Mouse (Mus musculus) intestine, embryonic 15.5 days (tissue): ENCODE data around the gene Cfap221. TPM values are rescaled to one million over a fixed set of nuclear protein-coding genes. Genes with fewer than 3 reads are reported as not detected.

Experiments
- ATAC-seq: fragments of 200-750 bp; cut with Nextera tagmentation; 2 replicates; pipeline ENCODE4 v1.8.0; 2017; ENCODE audit warnings: moderate TSS enrichment, moderate library complexity
- H3K27ac ChIP-seq: fragments of 300-500 bp; sonication (generic); 2 replicates; pipeline ENCODE4 v1.5.1; 2015; ENCODE audit warnings: mild to moderate bottlenecking, inconsistent platforms
- H3K27me3 ChIP-seq: fragments of 300-500 bp; sonication (generic); replicated peaks from 2 replicates; pipeline ENCODE4 v1.6.1; 2015; ENCODE audit warnings: inconsistent platforms
- H3K36me3 ChIP-seq: fragments of 300-500 bp; sonication (generic); 2 replicates; pipeline ENCODE4 v1.6.1; 2015; ENCODE audit warnings: inconsistent platforms
- H3K4me1 ChIP-seq: fragments of 300-500 bp; sonication (generic); replicated peaks from 2 replicates; pipeline ENCODE4 v1.6.1; 2015; ENCODE audit warnings: inconsistent platforms
- H3K4me2 ChIP-seq: fragments of 300-500 bp; sonication (generic); replicated peaks from 2 replicates; pipeline ENCODE4 v1.6.1; 2015; ENCODE audit warnings: mild to moderate bottlenecking, inconsistent platforms
- H3K4me3 ChIP-seq: fragments of 300-500 bp; sonication (generic); replicated peaks from 2 replicates; pipeline ENCODE4 v1.5.1; 2015; ENCODE audit warnings: inconsistent platforms
- H3K9ac ChIP-seq: fragments of 300-500 bp; sonication (generic); 2 replicates; pipeline ENCODE4 v1.6.1; 2015; ENCODE audit warnings: inconsistent platforms
- H3K9me3 ChIP-seq: fragments of 300-500 bp; sonication (generic); 2 replicates; pipeline ENCODE4 v1.6.1; 2016; ENCODE audit warnings: inconsistent platforms
- WGBS: fragments of 180-500 bp; shearing (Covaris S2); methylation state at CpG from one replicate; pipeline ENCODE4 v1.1.7; 2015; 5-methylcytosine and 5-hydroxymethylcytosine counted together
- polyA plus RNA-seq: library from polyadenylated mRNA; unstranded; fragments of >200 nt; fragmentation: Nextera tagmentation; extraction: Ambion mirVana; gene quantifications from 2 replicates; pipeline ENCODE4 v1.2.1, GENCODE M21; 2015

The Cfap221 gene
- polyA plus RNA-seq, 1 experiment from 2014 or later = not detected

- Histone ChIP-seq H3K4me3 (no peak overlapping the region), H3K9me3 (no peaks in the 10 kb centered on the region), H3K4me2 (no peak overlapping the region), H3K9ac (no peak overlapping the region), H3K4me1 (no peaks in the 10 kb centered on the region), H3K27me3 (no peaks in the 10 kb centered on the region), H3K27ac (no peak overlapping the region), H3K36me3 (no peaks in the 10 kb centered on the region)
- no peak for ATAC-seq
- 64% methylated on average over 4 of the region's 4 CpGs for WGBS
These were observed 105.2 kb downstream of the Cfap221 start for GRCm38 (mm10) chr1:119891865-119892264.

GRCm38 (mm10) chr1:119891149-119891548 lies 105.9 kb downstream of the Cfap221 start:
- Histone ChIP-seq H3K4me2 (no peak overlapping the region), H3K9me3 (no peaks in the 10 kb centered on the region), H3K4me3 (no peak overlapping the region), H3K36me3 (no peaks in the 10 kb centered on the region), H3K9ac (no peak overlapping the region), H3K27ac (no peak overlapping the region), H3K4me1 (no peaks in the 10 kb centered on the region), H3K27me3 (no peaks in the 10 kb centered on the region)
- no peak for ATAC-seq
- 82% methylated on average over 9 of the region's 9 CpGs for WGBS

DNA sequence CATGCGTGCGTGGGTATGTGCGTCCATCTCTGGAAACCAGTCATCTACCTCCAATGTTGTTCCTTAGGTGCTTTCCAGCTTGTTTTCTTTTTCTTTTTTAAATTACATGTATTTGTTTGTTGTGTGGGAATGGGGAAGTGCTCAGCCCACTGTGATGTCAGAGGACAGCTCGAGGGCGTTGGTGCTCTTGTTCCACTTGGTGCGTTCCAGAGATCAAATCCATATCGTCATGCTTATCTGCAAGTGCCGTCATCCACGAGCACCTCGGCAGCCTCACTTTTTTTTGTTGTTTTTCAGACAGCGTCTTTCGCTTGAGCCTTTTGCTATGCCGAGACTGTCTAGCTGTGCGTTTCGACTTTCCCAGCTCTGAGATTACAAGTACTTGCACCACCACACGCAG lies 107.7 kb downstream of the Cfap221 start:
- no peak overlapping the region for H3K27ac ChIP-seq
- no peaks in the 10 kb centered on the region for H3K27me3 ChIP-seq
- 81% methylated on average over 16 of the region's 16 CpGs for WGBS
- no peak for ATAC-seq
- no peaks in the 10 kb centered on the region for H3K9me3 ChIP-seq
- no peaks in the 10 kb centered on the region for H3K4me1 ChIP-seq
- no peaks in the 10 kb centered on the region for H3K36me3 ChIP-seq
- H3K9ac ChIP-seq = no peak overlapping the region
- no peak overlapping the region for H3K4me3 ChIP-seq
- no peak overlapping the region for H3K4me2 ChIP-seq

GRCm38 (mm10) chr1:119886320-119886719 lies 110.7 kb downstream of the Cfap221 start:
- H3K27ac ChIP-seq = no peak overlapping the region
- no peak overlapping the region for H3K4me3 ChIP-seq
- H3K27me3 ChIP-seq = no peaks in the 10 kb centered on the region
- H3K9me3 ChIP-seq = no peaks in the 10 kb centered on the region
- no peaks in the 10 kb centered on the region for H3K36me3 ChIP-seq
- WGBS = 44% methylated on average over 7 of the region's 7 CpGs
- no peak overlapping the region for H3K4me2 ChIP-seq
- H3K4me1 ChIP-seq = no peaks in the 10 kb centered on the region
- ATAC-seq = no peak
- H3K9ac ChIP-seq = no peak overlapping the region

- Histone ChIP-seq H3K9me3 (no peaks in the 10 kb centered on the region), H3K4me2 (no peak overlapping the region), H3K27me3 (no peaks in the 10 kb centered on the region), H3K27ac (no peak overlapping the region), H3K4me3 (no peak overlapping the region), H3K4me1 (no peaks in the 10 kb centered on the region), H3K9ac (no peak overlapping the region), H3K36me3 (no peaks in the 10 kb centered on the region)
- ATAC-seq = no peak
- 87% methylated on average over 3 of the region's 3 CpGs for WGBS
These were observed 112.8 kb downstream of the Cfap221 start for GRCm38 (mm10) chr1:119884272-119884671.

GRCm38 (mm10) chr1:119878909-119879308 lies 118.1 kb downstream of the Cfap221 start:
- Histone ChIP-seq H3K36me3 (no peaks in the 10 kb centered on the region), H3K4me2 (no peak overlapping the region), H3K27ac (no peak overlapping the region), H3K9ac (no peak overlapping the region), H3K9me3 (no peaks in the 10 kb centered on the region), H3K4me1 (peaks cover 6% of the 10 kb centered on the region; the same call in 1 of the 2 replicates), H3K27me3 (no peaks in the 10 kb centered on the region), H3K4me3 (no peak overlapping the region)
- WGBS = 82% methylated on average over 7 of the region's 7 CpGs
- no peak for ATAC-seq

DNA sequence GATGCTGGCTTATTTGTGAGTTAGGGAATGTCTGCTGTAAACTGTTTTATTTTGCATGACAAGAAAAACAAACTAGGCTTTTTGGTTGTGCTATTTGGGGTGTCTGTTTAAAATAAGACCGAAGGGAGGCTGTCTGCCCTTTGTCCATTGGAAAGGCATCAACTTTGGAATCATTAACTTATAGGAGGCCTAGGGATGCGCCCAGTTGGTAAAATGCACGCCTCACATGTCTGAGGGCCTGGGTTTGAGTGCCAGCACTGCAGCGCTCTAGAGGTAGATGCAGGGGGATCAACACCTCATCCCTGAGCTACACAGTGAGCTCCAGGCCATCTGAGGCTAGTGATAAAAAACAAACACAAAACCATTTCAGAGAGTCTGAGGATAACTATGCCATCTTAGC lies 119.6 kb downstream of the Cfap221 start:
- Histone ChIP-seq H3K36me3 (no peaks in the 10 kb centered on the region), H3K4me2 (no peak overlapping the region), H3K9ac (no peak overlapping the region), H3K27me3 (no peaks in the 10 kb centered on the region), H3K9me3 (no peaks in the 10 kb centered on the region), H3K27ac (no peak overlapping the region), H3K4me1 (peaks cover 6% of the 10 kb centered on the region; the same call in 1 of the 2 replicates), H3K4me3 (no peak overlapping the region)
- 83% methylated on average over 4 of the region's 4 CpGs for WGBS
- no peak for ATAC-seq

Other genes with a start within 250 kb of the Cfap221 start
- gene Ptpn4, start 159.6 kb downstream of the Cfap221 start, polyA plus RNA-seq = 5.2 and 7.5 TPM in 2 replicates
- gene Tmem177, start 84.0 kb downstream of the Cfap221 start, polyA plus RNA-seq = 6.5 TPM in 2 replicates
- gene Sctr, start 9.7 kb upstream of the Cfap221 start, polyA plus RNA-seq = 0.72 and 0.90 TPM in 2 replicates
- gene Tmem37, start 76.8 kb upstream of the Cfap221 start, polyA plus RNA-seq = 51.3 and 66.1 TPM in 2 replicates
- 1,422 and 1,510 TPM in 2 replicates for gene Dbi, start 123.8 kb upstream of the Cfap221 start, polyA plus RNA-seq
- gene 3110009E18Rik, start 124.0 kb upstream of the Cfap221 start, polyA plus RNA-seq = 15.6 and 18.4 TPM in 2 replicates